Mouse (Mus musculus): ENCODE results near the gene Hdhd5. TPM values are rescaled to one million over a fixed set of nuclear protein-coding genes. Genes with fewer than 3 reads are reported as not detected.

Gene Hdhd5
- 15.7 and 16.8 TPM in 2 replicates for polyA plus RNA-seq (2014; fragmentation: Nextera tagmentation; extraction: Ambion mirVana)

GRCm38 (mm10) chr6:120531020-120531965 is at the start of gene Hdhd5:
Hdhd5 (minus strand) TSS chr6:120531319.
- peak; percentile 96 for DNase-seq (ENCODE audit: low spot score)
- H3K27ac ChIP-seq (ENCODE audit: low read depth, low read length), result no peak within 1 kb of the TSS
- H3K4me3 ChIP-seq (ENCODE audit: low read depth, low read length), result peak within 1 kb of the TSS; percentile 72

GRCm38 (mm10) chr6:120580713-120581015 is 49.5 kb upstream of the Hdhd5 start:
- DNase-seq (ENCODE audit: low spot score), result peak; percentile 65
- Histone ChIP-seq H3K4me3 (ENCODE audit: low read depth, low read length) (peak overlapping the region; percentile 29), H3K9me3 (ENCODE audit: control insufficient read depth, low read length) (no peaks in the 10 kb centered on the region), H3K4me2 (ENCODE audit: low read depth) (peak overlapping the region; percentile 78), H3K9ac (ENCODE audit: low read length) (peak overlapping the region; percentile 18; the same call in 1 of the 2 replicates), H3K27ac (ENCODE audit: low read depth, low read length) (peak overlapping the region; percentile 64), H3K36me3 (ENCODE audit: control insufficient read depth, insufficient read depth, low read length) (no peaks in the 10 kb centered on the region), H3K4me1 (ENCODE audit: control insufficient read depth, insufficient read depth, low read length) (peaks cover 21% of the 10 kb centered on the region), H3K27me3 (ENCODE audit: control insufficient read depth, insufficient read depth, low read length) (no peaks in the 10 kb centered on the region)
- 0% methylated on average over 1 of the region's 1 CpGs for WGBS
- ATAC-seq (ENCODE audit: insufficient read depth, low FRiP score, low TSS enrichment), result peak; percentile 42

More at GRCm38 (mm10) chr6:120531020-120531965, at the start of gene Hdhd5:
- Histone ChIP-seq H3K9ac (ENCODE audit: low read length) (peak within 1 kb of the TSS; percentile 82), H3K4me2 (ENCODE audit: low read depth) (peak within 1 kb of the TSS; percentile 45), H3K9me3 (ENCODE audit: control insufficient read depth, low read length) (no peaks in the 10 kb centered on the region), H3K36me3 (ENCODE audit: control insufficient read depth, insufficient read depth, low read length) (no peaks in the 10 kb centered on the region), H3K27me3 (ENCODE audit: control insufficient read depth, insufficient read depth, low read length) (no peaks in the 10 kb centered on the region), H3K4me1 (ENCODE audit: control insufficient read depth, insufficient read depth, low read length) (peaks cover 3% of the 10 kb centered on the region; the same call in 1 of the 2 replicates)
- ATAC-seq (ENCODE audit: insufficient read depth, low FRiP score, low TSS enrichment), result peak; percentile 98
- under 1% methylated on average over 75 of the region's 75 CpGs for whole genome bisulfite sequencing

- peak overlapping the region; percentile 29 for H3K4me3 ChIP-seq (ENCODE audit: low read depth, low read length)
- H3K4me1 ChIP-seq (ENCODE audit: control insufficient read depth, insufficient read depth, low read length), result peaks cover 18% of the 10 kb centered on the region
- no peaks in the 10 kb centered on the region for H3K36me3 ChIP-seq (ENCODE audit: control insufficient read depth, insufficient read depth, low read length)
- WGBS, result under 1% methylated on average over 22 of the region's 23 CpGs
- DNase-seq (ENCODE audit: low spot score) (peak; percentile 80), ATAC-seq (ENCODE audit: insufficient read depth, low FRiP score, low TSS enrichment) (peak; percentile 90)
- peak overlapping the region; percentile 45 for H3K9ac ChIP-seq (ENCODE audit: low read length)
- peak overlapping the region; percentile 78 for H3K4me2 ChIP-seq (ENCODE audit: low read depth)
- H3K27me3 ChIP-seq (ENCODE audit: control insufficient read depth, insufficient read depth, low read length), result no peaks in the 10 kb centered on the region
- H3K9me3 ChIP-seq (ENCODE audit: control insufficient read depth, low read length), result no peaks in the 10 kb centered on the region
- H3K27ac ChIP-seq (ENCODE audit: low read depth, low read length), result peak overlapping the region; percentile 64
Observed at GRCm38 (mm10) chr6:120579831-120580712, 49.0 kb upstream of the Hdhd5 start.

- peak overlapping the region; percentile 29 for H3K4me3 ChIP-seq (ENCODE audit: low read depth, low read length)
- ATAC-seq (ENCODE audit: insufficient read depth, low FRiP score, low TSS enrichment) (peak; percentile 54; the same call in 1 of the 2 replicates), DNase-seq (ENCODE audit: low spot score) (peak; percentile 17)
- H3K4me2 ChIP-seq (ENCODE audit: low read depth), result peak overlapping the region; percentile 78
- WGBS, result 3% methylated on average over 19 of the region's 21 CpGs
- no peaks in the 10 kb centered on the region for H3K27me3 ChIP-seq (ENCODE audit: control insufficient read depth, insufficient read depth, low read length)
- peak overlapping the region; percentile 64 for H3K27ac ChIP-seq (ENCODE audit: low read depth, low read length)
- no peaks in the 10 kb centered on the region for H3K9me3 ChIP-seq (ENCODE audit: control insufficient read depth, low read length)
- H3K9ac ChIP-seq (ENCODE audit: low read length), result peak overlapping the region; percentile 45
- H3K4me1 ChIP-seq (ENCODE audit: control insufficient read depth, insufficient read depth, low read length), result peaks cover 18% of the 10 kb centered on the region
- H3K36me3 ChIP-seq (ENCODE audit: control insufficient read depth, insufficient read depth, low read length), result no peaks in the 10 kb centered on the region
Observed at GRCm38 (mm10) chr6:120579110-120579830, 48.2 kb upstream of the Hdhd5 start.

GRCm38 (mm10) chr6:120578471-120578870 is 47.4 kb upstream of the Hdhd5 start:
- DNase-seq (ENCODE audit: low spot score) (no peak), ATAC-seq (ENCODE audit: insufficient read depth, low FRiP score, low TSS enrichment) (no peak)
- Histone ChIP-seq H3K36me3 (ENCODE audit: control insufficient read depth, insufficient read depth, low read length) (no peaks in the 10 kb centered on the region), H3K9ac (ENCODE audit: low read length) (no peak overlapping the region), H3K9me3 (ENCODE audit: control insufficient read depth, low read length) (no peaks in the 10 kb centered on the region), H3K4me2 (ENCODE audit: low read depth) (peak overlapping the region; percentile 78; the same call in 1 of the 2 replicates), H3K4me1 (ENCODE audit: control insufficient read depth, insufficient read depth, low read length) (peaks cover 18% of the 10 kb centered on the region), H3K27ac (ENCODE audit: low read depth, low read length) (no peak overlapping the region), H3K4me3 (ENCODE audit: low read depth, low read length) (no peak overlapping the region), H3K27me3 (ENCODE audit: control insufficient read depth, insufficient read depth, low read length) (no peaks in the 10 kb centered on the region)
- WGBS, result 51% methylated on average over 5 of the region's 5 CpGs

- H3K4me3 ChIP-seq (ENCODE audit: low read depth, low read length), result no peak overlapping the region
- no peak overlapping the region for H3K4me2 ChIP-seq (ENCODE audit: low read depth)
- ATAC-seq (ENCODE audit: insufficient read depth, low FRiP score, low TSS enrichment), result no peak
- no peaks in the 10 kb centered on the region for H3K27me3 ChIP-seq (ENCODE audit: control insufficient read depth, insufficient read depth, low read length)
- no peaks in the 10 kb centered on the region for H3K36me3 ChIP-seq (ENCODE audit: control insufficient read depth, insufficient read depth, low read length)
- DNase-seq (ENCODE audit: low spot score), result no peak
- no peak overlapping the region for H3K9ac ChIP-seq (ENCODE audit: low read length)
- WGBS, result 64% methylated on average over 1 of the region's 1 CpGs
- no peaks in the 10 kb centered on the region for H3K4me1 ChIP-seq (ENCODE audit: control insufficient read depth, insufficient read depth, low read length)
- no peaks in the 10 kb centered on the region for H3K9me3 ChIP-seq (ENCODE audit: control insufficient read depth, low read length)
- no peak overlapping the region for H3K27ac ChIP-seq (ENCODE audit: low read depth, low read length)
Observed at GRCm38 (mm10) chr6:120572372-120572771, 41.3 kb upstream of the Hdhd5 start.

GRCm38 (mm10) chr6:120568257-120568656 is 37.1 kb upstream of the Hdhd5 start:
- no peaks in the 10 kb centered on the region for H3K27me3 ChIP-seq (ENCODE audit: control insufficient read depth, insufficient read depth, low read length)
- ATAC-seq (ENCODE audit: insufficient read depth, low FRiP score, low TSS enrichment), result no peak
- DNase-seq (ENCODE audit: low spot score), result no peak
- no peaks in the 10 kb centered on the region for H3K4me1 ChIP-seq (ENCODE audit: control insufficient read depth, insufficient read depth, low read length)
- no peaks in the 10 kb centered on the region for H3K9me3 ChIP-seq (ENCODE audit: control insufficient read depth, low read length)
- 90% methylated on average over 1 of the region's 1 CpGs for WGBS
- H3K4me2 ChIP-seq (ENCODE audit: low read depth), result no peak overlapping the region
- no peak overlapping the region for H3K27ac ChIP-seq (ENCODE audit: low read depth, low read length)
- H3K4me3 ChIP-seq (ENCODE audit: low read depth, low read length), result no peak overlapping the region
- H3K9ac ChIP-seq (ENCODE audit: low read length), result no peak overlapping the region
- no peaks in the 10 kb centered on the region for H3K36me3 ChIP-seq (ENCODE audit: control insufficient read depth, insufficient read depth, low read length)

Measured in neural tube, embryonic 11.5 days (tissue).